In genomic region chr2:72979659-72980071, GRCm38 (mm10) we compare ENCODE assay signal across 8 mouse cellular contexts. TPM values are rescaled to one million over a fixed set of nuclear protein-coding genes. Genes with fewer than 3 reads are reported as not detected.
DNase-seq lines count a peak whose midpoint lies in the region; ATAC-seq and TF ChIP-seq lines count a peak whose summit lies in the region.

No protein-coding gene starts in this region.

- H3K4me3 ChIP-seq in embryonic facial prominence, embryonic 12.5 days = peak overlapping the region; percentile 93
- H3K4me3 ChIP-seq in kidney, adult 2 months (ENCODE audit: insufficient read depth, low read depth, low read length) = peak overlapping the region; percentile 97
- peak overlapping the region; percentile 89 for H3K4me3 ChIP-seq in limb, embryonic 14.5 days (replicated peaks; ENCODE audit: low read length)
- peak overlapping the region; percentile 98 for H3K4me3 ChIP-seq in midbrain, postnatal 0 days (ENCODE audit: low read depth, low read length)
- peak overlapping the region; percentile 98 for H3K4me3 ChIP-seq in stomach, embryonic 14.5 days (ENCODE audit: low read depth, low read length)

- peak overlapping the region; percentile 100 for H3K9ac ChIP-seq in embryonic facial prominence, embryonic 12.5 days
- H3K9ac ChIP-seq in limb, embryonic 14.5 days (ENCODE audit: low read depth, low read length, severe bottlenecking) = peak overlapping the region; percentile 100
- H3K9ac ChIP-seq in midbrain, postnatal 0 days (replicated peaks; ENCODE audit: low read length, poor library complexity, severe bottlenecking) = peak overlapping the region; percentile 100
- H3K9ac ChIP-seq in stomach, embryonic 14.5 days (replicated peaks; ENCODE audit: low read depth, low read length) = peak overlapping the region; percentile 99

- ATAC-seq in embryonic facial prominence, embryonic 12.5 days (ENCODE audit: insufficient number of reproducible peaks, insufficient read depth, low FRiP score, low TSS enrichment) = peak; percentile 76
- peak; percentile 67 for ATAC-seq in limb, embryonic 14.5 days (ENCODE audit: low FRiP score, low read depth)
- peak; percentile 79 for ATAC-seq in midbrain, postnatal 0 days (ENCODE audit: low FRiP score)
- ATAC-seq in stomach, embryonic 14.5 days (ENCODE audit: insufficient number of reproducible peaks, insufficient read depth, low FRiP score, low read depth) = peak; percentile 67

- DNase-seq in spleen, adult 18-20 months = peak; percentile 82 to 86
- DNase-seq in spleen, adult 12 weeks (ENCODE audit: low spot score) = no peak
- DNase-seq in heart, adult 18-20 months = peak; percentile 86 to 93
- peak; percentile 89 for DNase-seq in kidney, adult 2 months
- DNase-seq in limb, embryonic 14.5 days (ENCODE audit: low spot score) = peak; percentile 89
- peak; percentile 89 for DNase-seq in midbrain, postnatal 0 days (ENCODE audit: low spot score)

- no peaks in the 10 kb centered on the region for H3K9me3 ChIP-seq in embryonic facial prominence, embryonic 12.5 days
- H3K9me3 ChIP-seq in limb, embryonic 14.5 days (ENCODE audit: control insufficient read depth, low read length) = no peaks in the 10 kb centered on the region
- no peaks in the 10 kb centered on the region for H3K9me3 ChIP-seq in midbrain, postnatal 0 days (ENCODE audit: low read length)
- H3K9me3 ChIP-seq in stomach, embryonic 14.5 days (ENCODE audit: control insufficient read depth, low read depth, low read length) = no peaks in the 10 kb centered on the region

- TF ChIP-seq CTCF in kidney, adult 2 months (conservative IDR thresholded peaks at IDR 0.05; ENCODE audit: insufficient read depth, insufficient read length, low read depth, low read length) = no peak
- TF ChIP-seq CTCF in midbrain, postnatal 0 days (IDR thresholded peaks at IDR 0.05) = no peak

- TF ChIP-seq POLR2A in kidney, adult 2 months (IDR thresholded peaks at IDR 0.05; ENCODE audit: low read depth, low read length) = peak; percentile 5
- TF ChIP-seq POLR2A in limb, embryonic 14.5 days (IDR thresholded peaks at IDR 0.05; ENCODE audit: borderline replicate concordance, extremely low read depth, insufficient read depth, insufficient read length) = no peak

- peak overlapping the region; percentile 72 for H3K4me2 ChIP-seq in embryonic facial prominence, embryonic 12.5 days (replicated peaks)
- peak overlapping the region; percentile 25 for H3K4me2 ChIP-seq in limb, embryonic 14.5 days (replicated peaks; ENCODE audit: low read depth, low read length, severe bottlenecking)
- H3K4me2 ChIP-seq in midbrain, postnatal 0 days (ENCODE audit: low read depth, low read length, poor library complexity, severe bottlenecking) = peak overlapping the region; percentile 57
- 0 out of 2 replicates have a peak overlapping the region, but pooled peaks have one; percentile 5 for H3K4me2 ChIP-seq in stomach, embryonic 14.5 days (replicated peaks; ENCODE audit: low read depth, low read length)

- peaks cover 13% of the 10 kb centered on the region for H3K4me1 ChIP-seq in embryonic facial prominence, embryonic 12.5 days
- peaks cover 13% of the 10 kb centered on the region for H3K4me1 ChIP-seq in kidney, adult 2 months (ENCODE audit: control insufficient read depth, insufficient read depth, low read length)
- H3K4me1 ChIP-seq in limb, embryonic 14.5 days (ENCODE audit: control insufficient read depth, insufficient read depth, low read length) = peaks cover 19% of the 10 kb centered on the region
- H3K4me1 ChIP-seq in midbrain, postnatal 0 days (ENCODE audit: insufficient read depth, low read length) = 0 out of 2 replicates have a peak, but pooled peaks cover 4% of the 10 kb centered on the region
- peaks cover 8% of the 10 kb centered on the region for H3K4me1 ChIP-seq in stomach, embryonic 14.5 days (ENCODE audit: control insufficient read depth, insufficient read depth, low read length)

- H3K27ac ChIP-seq in embryonic facial prominence, embryonic 12.5 days = peak overlapping the region; percentile 100
- H3K27ac ChIP-seq in kidney, adult 2 months (ENCODE audit: insufficient read depth, low read depth, low read length) = peak overlapping the region; percentile 100
- peak overlapping the region; percentile 100 for H3K27ac ChIP-seq in limb, embryonic 14.5 days (replicated peaks; ENCODE audit: low read depth, low read length)
- peak overlapping the region; percentile 100 for H3K27ac ChIP-seq in midbrain, postnatal 0 days (ENCODE audit: low read depth, low read length)
- peak overlapping the region; percentile 100 for H3K27ac ChIP-seq in stomach, embryonic 14.5 days (ENCODE audit: low read length)

- no peaks in the 10 kb centered on the region for H3K27me3 ChIP-seq in embryonic facial prominence, embryonic 12.5 days
- no peaks in the 10 kb centered on the region; the same call in 1 of the 2 replicates for H3K27me3 ChIP-seq in kidney, adult 2 months (replicated peaks; ENCODE audit: control insufficient read depth, insufficient read depth, low read length)
- H3K27me3 ChIP-seq in limb, embryonic 14.5 days (ENCODE audit: control insufficient read depth, insufficient read depth, low read length) = no peaks in the 10 kb centered on the region
- no peaks in the 10 kb centered on the region for H3K27me3 ChIP-seq in midbrain, postnatal 0 days (ENCODE audit: insufficient read depth, low read length)
- no peaks in the 10 kb centered on the region for H3K27me3 ChIP-seq in stomach, embryonic 14.5 days (ENCODE audit: control insufficient read depth, insufficient read depth, low read length)

- no peaks in the 10 kb centered on the region for H3K36me3 ChIP-seq in embryonic facial prominence, embryonic 12.5 days
- H3K36me3 ChIP-seq in kidney, adult 2 months (ENCODE audit: control insufficient read depth, insufficient read depth, low read length) = no peaks in the 10 kb centered on the region
- 0 out of 2 replicates have a peak, but pooled peaks cover 10% of the 10 kb centered on the region for H3K36me3 ChIP-seq in limb, embryonic 14.5 days (ENCODE audit: control insufficient read depth, insufficient read depth, low read length)
- H3K36me3 ChIP-seq in midbrain, postnatal 0 days (ENCODE audit: insufficient read depth, low read length) = no peaks in the 10 kb centered on the region
- H3K36me3 ChIP-seq in stomach, embryonic 14.5 days (ENCODE audit: control insufficient read depth, insufficient read depth, low read length) = no peaks in the 10 kb centered on the region; the same call in 1 of the 2 replicates

- WGBS in embryonic facial prominence, embryonic 12.5 days = 2% methylated on average over 22 of the region's 54 CpGs
- 3% methylated on average over 18 of the region's 54 CpGs for WGBS in kidney, adult 2 months
- WGBS in limb, embryonic 14.5 days = 1% methylated on average over 12 of the region's 54 CpGs
- under 1% methylated on average over 14 of the region's 54 CpGs for WGBS in midbrain, postnatal 0 days
- WGBS in stomach, embryonic 14.5 days = under 1% methylated on average over 24 of the region's 54 CpGs

RNA-seq across cellular contexts. Expression of gene Sp3, which starts 0.6 kb away (rescaled TPM):
- polyA plus RNA-seq in embryonic facial prominence, embryonic 12.5 days (2016; fragmentation: Nextera tagmentation; extraction: Ambion mirVana) = 74.6 and 77.8 TPM in 2 replicates
- total RNA-seq in heart, adult 18-20 months (2021) = 10 to 100 TPM; 27.9 to 32.9 TPM
- polyA plus RNA-seq in kidney, adult 2 months (2012; rRNA removed) = 13.5 and 13.7 TPM in 2 replicates
- polyA plus RNA-seq in limb, embryonic 14.5 days (2012; rRNA removed) = 40.3 and 42.4 TPM in 2 replicates
- 70.1 and 75.2 TPM in 2 replicates for polyA plus RNA-seq in limb, embryonic 14.5 days (2014; fragmentation: Nextera tagmentation; extraction: Ambion mirVana)
- 73.3 and 80.5 TPM in 2 replicates for total RNA-seq in midbrain, postnatal 0 days (2014; rRNA removed)
- 20.1 and 23.4 TPM in 2 replicates for polyA plus RNA-seq in midbrain, postnatal 0 days (2015; fragmentation: Nextera tagmentation; extraction: Ambion mirVana)
- polyA plus RNA-seq in stomach, embryonic 14.5 days (2014; fragmentation: Nextera tagmentation; extraction: Ambion mirVana) = 66.9 and 70.3 TPM in 2 replicates

RNA-seq across cellular contexts. Expression of gene Gm11084, which starts 6.9 kb away (rescaled TPM):
- not detected in 2 replicates for polyA plus RNA-seq in embryonic facial prominence, embryonic 12.5 days (2016; fragmentation: Nextera tagmentation; extraction: Ambion mirVana)
- total RNA-seq in heart, adult 18-20 months (2021) = not detected
- polyA plus RNA-seq in kidney, adult 2 months (2012; rRNA removed) = not detected in 2 replicates
- polyA plus RNA-seq in limb, embryonic 14.5 days (2012; rRNA removed) = not detected in 2 replicates
- polyA plus RNA-seq in limb, embryonic 14.5 days (2014; fragmentation: Nextera tagmentation; extraction: Ambion mirVana) = not detected in 2 replicates
- total RNA-seq in midbrain, postnatal 0 days (2014; rRNA removed) = not detected in 2 replicates
- polyA plus RNA-seq in midbrain, postnatal 0 days (2015; fragmentation: Nextera tagmentation; extraction: Ambion mirVana) = not detected in 2 replicates
- polyA plus RNA-seq in stomach, embryonic 14.5 days (2014; fragmentation: Nextera tagmentation; extraction: Ambion mirVana) = not detected in 2 replicates

Comparison
In these comparisons a context has a peak if more than half of its experiments do, and no peak if none do; other contexts are left out.
1. H3K4me2 ChIP-seq: peak in every context shown above with its lines; median percentile 72 in embryonic facial prominence, embryonic 12.5 days; 57 in midbrain, postnatal 0 days; 25 in limb, embryonic 14.5 days; 5 in stomach, embryonic 14.5 days.